Mouse (Mus musculus) thymus, postnatal 36 days (tissue): ENCODE results near the gene Setd5.

Experiments used
- DNase-seq, 2 experiments: peaks; one replicate each; pipeline ENCODE4 v3.0.0; 2022; ENCODE audit warnings: mixed read lengths in 2 of 2

Gene Setd5

DNA sequence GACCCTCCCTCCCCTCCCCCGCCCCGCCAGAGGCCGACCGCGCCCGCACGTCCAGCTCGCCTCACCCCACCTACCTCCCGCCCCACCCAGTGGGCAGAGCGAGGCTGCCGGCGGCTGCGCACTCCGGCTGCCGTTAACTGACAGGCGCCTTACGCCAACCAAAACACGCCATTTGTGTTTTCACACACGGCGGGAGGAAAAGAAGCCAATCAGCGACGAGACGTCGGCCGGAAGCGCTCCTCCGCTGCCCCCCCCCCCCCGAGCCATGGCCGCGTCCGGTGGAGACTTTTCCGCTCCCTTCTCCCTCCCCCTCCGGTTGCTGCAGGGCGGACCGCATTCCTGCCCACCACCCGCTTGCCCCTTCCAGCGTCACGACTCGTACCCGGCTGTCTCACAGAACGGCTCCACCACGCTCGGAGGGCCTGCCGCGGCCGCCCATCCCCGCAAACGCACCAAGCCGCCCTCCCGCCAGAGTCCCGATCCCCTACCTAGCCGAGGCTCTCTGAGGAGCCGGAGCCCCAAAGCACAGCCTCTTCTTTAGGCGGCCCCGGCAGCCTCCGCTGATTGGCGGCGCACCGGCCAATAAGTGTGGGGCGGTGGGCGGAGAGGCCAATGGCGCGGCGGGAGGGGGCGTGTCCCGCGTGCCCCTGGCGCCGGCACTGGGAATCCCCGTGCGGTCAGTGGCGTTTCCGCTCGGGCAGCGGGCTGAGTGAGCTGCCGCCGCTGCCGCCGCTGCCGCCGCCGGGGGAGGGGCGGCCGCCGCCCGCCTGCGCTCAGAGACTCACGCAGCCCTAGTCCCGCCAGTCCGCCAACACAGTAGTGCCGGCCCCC is at the start of gene Setd5:
Gene Setd5 (plus strand): TSS at position 680 of the 831 bp plus-strand sequence.
- peak; percentile 98 to 99 for DNase-seq

DNA sequence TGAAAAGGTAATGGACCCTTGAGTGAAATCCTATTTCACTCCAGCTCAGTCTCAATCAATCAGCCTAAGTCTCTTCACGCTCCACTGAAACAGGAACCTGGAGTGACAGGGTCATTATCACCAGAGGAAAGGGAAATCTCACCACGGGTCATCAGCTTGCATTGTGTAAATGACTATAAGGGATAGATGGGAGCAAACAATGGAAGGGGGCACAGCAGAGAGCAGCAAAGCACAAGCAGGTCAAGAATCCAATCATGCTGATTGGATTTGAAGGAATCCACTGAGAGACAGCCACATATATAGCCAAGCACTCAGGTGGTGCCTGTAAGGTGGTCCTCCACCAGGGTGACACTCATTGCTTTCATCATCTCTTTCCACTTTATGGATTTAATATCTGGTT is 49.7 kb upstream of the Setd5 start:
- DNase-seq = no peak

DNA sequence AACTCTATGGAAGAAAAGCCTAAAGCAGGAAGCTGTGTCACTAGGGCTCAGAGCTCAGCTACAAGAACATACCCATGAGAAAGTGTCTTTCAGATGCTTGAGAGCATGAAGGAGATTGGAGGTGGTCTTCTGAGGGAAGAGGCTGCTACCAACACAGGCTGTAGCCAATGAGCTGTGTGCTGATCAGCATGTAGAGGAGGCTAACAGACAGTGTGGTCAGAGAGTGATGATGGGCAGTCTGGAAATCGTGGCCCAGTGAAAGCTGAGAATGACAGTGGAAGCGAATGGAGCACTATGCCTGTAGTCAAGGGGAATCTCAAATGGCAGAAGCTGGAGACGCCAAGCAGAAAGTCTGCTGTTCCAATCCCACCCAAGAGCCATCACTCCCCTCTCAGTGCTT is 48.2 kb upstream of the Setd5 start:
- no peak for DNase-seq

DNA sequence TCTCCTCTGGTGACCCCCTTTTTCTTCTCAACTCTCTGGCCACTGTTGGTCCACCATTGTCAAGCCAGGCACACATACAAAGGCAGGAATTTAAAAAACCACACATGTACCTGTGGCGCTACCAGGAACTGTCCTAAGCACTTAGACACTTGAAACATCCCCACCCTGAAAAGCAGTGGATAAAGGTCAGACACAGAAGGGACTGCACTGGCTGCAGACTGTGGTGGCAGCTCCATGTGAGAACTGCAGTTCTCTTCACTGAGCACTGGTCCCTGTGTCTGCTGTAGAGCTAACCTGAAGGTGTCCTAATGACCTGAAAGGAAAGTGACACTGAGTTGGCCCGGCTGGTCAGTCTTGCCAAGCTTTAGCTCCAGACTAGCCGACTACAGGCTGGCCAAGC is 46.6 kb upstream of the Setd5 start:
- no peak for DNase-seq

DNA sequence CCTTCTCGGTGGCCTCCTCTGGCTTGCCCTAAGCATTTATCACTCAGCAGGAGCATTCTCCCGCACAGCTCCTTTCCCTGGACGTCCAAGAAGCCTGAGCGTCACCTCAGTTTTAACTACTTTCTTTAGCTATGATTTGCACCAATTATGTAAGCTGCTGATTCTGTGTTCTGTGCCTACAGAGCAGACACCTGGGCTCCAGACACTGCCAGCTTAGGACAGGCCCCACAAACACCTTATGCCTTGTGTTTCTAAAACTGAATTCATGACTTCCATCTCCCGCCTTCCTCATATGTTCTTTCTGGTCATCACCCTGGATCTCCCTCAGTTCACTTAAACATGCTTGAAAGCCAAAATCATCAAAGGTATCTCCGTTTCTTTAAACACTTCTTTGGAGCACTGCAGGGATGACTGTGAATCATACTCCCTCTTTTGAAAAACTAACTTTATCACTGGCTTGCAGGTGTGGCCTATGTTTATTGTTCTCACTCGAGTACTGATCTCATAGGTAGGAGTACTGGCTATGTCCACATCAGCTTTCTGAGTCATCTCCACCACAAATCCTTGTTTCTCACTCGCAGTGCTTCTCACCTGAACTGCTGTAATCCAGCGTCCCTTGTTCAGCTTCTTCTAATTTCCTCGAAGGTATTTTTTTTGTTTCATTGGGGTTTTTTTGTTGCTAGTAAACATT is 46.0 kb upstream of the Setd5 start:
- no peak for DNase-seq

DNA sequence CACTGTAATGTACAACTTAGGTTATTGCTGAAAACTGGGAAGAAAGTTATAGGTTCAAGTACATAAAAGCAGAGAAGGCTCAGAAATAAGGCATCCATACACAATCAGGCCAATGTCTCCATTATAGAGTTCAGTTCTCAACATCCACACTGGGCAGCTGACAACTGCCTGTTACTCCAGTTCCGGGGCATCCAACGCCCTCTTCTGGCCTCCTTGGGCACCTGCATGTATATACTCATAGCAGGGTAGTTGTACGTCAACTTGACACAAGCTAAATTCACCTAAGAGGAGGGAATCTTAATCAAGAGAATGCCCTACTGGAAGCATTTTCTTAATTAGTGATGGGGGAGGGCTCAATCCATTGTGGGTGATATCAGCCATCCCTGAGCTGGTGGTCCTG is 45.0 kb upstream of the Setd5 start:
- DNase-seq = no peak

DNA sequence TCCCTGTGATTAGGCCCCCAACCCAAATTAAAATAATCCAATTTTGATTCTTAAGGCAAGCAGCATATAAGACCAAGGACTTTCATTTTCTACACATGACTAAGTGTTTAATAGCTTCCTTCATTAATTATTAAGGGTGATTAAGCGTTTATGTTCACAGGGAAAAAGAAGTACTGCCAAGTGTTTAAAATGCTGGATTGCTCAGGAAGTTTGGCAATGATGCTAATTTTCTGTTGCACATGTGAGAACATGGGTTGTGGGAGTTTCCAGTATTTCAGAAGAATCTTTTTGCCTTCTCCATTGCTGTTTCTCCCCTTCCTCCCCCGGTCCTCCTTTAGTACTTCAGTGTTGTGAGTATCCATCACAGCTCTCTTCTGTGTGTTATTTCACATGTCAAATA is 44.0 kb upstream of the Setd5 start:
- no peak for DNase-seq

DNA sequence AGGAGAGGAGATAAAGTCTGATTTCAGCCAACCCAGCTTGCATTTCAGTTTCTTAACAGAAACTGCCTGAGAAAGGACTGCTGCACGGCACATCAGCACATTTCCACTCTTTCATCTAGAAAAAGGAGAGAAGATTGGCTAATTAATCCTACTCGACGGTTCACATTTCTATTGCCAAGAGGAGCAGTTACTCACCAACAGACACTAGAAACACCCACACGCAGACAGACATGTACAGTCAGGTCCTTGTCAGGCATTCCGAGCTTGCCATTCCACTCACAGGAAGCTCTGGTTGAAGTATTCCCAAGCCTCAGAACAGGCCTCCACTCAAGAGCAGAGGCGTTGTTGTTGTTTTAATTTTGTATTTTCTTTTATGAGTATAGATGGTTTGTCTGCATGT is 42.7 kb upstream of the Setd5 start:
- DNase-seq = no peak

DNA sequence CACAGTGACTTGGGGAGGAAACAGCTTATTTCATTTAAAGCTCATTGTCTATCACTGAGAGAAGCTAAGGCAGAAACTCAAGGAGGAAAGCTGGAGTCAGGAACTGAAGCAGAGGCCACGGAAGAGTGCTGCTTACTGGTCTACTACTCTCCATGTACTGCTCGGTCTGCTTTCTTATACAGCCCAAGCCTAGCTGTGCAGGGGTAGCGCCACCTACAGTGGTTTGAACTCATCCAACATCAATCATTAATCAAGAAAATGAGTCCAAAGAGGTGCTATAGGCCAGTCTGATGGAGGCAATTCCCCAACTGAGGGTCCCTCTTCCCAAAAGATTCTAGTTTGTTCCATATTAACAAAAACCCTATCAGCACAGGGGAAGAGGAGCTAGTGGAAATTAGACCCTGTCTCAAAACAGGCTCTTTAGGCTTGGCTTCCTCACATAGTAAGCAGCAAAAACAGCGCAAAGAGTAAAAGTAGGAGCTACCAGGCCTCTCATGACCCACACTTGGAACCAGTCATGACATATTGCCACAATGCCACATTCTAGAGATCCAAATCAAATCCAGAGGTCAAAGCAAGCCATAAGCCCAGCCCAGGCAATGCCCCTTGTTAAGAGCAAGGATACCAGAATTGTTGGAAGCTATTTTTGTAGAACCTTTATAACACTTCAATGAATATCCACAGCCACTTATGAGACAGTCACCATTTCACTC is 40.5 kb upstream of the Setd5 start:
- no peak for DNase-seq

DNA sequence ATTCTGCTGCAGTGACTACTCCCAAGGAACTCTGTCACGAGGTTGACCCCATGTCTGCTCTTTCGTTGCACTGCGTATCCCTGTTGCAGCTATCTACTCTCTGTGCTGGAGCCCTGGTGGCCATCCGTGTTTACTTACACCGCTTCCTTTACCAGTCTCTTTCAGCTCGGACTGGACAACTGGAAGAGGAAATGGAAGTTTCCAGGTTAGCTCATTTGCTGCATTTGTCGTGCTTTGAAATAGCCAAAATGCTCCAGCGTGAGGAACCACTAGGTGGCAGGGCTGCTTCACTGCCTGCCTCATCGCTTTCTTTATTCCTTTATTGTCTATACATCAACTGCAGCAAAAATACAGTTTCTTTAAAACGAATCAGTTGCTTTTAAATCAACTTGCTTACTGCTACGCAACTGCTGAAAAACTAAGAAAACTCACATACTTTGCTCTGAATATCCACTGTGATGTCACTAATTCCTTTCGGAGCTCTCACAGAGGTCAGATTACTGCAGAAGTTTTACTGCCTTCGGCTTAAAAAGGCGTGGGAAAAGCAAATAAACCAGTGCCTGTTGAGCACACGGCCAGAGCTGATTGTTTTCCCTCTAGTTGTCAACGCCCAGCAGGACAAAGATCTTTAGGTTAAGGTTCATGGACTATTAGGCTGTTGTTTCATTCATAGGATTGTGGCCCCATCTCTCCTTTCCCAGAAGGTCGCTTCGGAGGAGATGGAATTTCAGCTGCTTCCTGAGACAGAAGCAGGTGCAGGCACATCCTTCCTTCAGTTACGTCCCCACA is 39.0 kb upstream of the Setd5 start:
- DNase-seq = peak; percentile 60 to 64

DNA sequence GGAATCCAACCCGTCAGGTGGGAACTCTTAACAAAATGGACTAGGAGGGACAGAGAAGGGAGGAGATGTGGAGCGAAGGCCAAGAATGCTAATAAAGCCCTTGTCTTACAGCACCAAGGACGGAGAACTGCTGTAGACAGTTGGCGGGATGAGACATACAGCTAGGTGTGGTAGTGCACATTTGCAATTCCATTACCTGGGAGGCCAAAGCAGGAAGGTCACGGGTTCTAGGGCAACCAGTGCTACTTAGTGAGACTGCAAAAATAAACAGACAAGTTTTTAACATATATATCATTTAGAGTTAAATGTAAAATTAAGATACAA is 38.5 kb upstream of the Setd5 start:
- DNase-seq = no peak

DNA sequence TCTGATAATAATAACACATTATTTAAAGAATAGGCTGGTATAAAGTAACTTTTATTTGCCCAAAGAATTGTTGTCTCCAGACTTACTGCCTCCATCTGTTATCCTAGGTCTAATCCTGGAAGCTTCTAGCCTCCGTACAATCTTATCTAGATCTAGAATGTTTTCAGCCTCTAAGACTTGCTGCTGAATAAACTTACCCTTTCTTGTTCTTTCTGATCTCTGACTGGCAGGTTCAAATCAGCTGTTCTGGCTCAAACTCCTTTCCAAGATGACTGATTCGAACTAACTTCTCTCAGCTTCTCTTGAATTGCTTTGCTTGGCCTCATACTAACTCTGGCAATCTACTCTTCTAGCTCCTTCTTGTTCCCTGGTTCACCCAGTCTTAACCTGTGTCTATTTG is 36.8 kb upstream of the Setd5 start:
- DNase-seq = no peak

DNA sequence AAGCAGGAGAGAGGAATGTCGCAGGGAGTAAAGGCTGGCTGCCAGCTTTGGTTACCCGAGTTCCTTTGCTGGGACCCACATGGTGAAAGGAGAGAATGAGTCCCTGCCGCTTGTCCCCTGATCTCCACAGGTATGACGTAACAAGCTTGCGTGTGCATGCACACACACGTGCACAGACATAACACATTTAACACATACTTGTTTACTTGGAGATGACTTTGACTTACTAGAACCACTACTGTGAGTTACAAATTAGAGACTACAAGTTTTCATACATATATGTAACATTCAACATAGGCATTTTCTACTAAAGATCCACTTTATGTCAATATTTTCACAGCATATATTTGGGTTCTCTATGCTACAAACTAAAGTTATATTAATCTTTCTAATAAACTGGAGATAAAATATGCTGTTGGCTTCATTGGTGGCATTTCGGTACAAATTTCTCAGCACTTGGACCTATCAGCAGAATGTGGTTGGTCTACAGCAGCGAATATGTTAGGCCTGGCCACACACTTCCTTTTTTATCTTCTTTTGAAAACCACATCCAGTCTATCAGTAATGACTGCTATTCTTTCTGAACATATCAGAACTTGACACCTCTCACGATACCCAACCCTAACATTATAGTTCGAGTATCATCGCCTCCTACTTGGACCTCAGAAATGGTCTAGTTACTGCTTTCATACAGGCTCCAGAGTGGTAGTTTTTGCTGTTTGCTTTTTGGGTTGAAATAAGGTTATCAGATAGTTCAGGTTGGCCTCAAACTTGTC is 35.8 kb upstream of the Setd5 start:
- DNase-seq = no peak

DNA sequence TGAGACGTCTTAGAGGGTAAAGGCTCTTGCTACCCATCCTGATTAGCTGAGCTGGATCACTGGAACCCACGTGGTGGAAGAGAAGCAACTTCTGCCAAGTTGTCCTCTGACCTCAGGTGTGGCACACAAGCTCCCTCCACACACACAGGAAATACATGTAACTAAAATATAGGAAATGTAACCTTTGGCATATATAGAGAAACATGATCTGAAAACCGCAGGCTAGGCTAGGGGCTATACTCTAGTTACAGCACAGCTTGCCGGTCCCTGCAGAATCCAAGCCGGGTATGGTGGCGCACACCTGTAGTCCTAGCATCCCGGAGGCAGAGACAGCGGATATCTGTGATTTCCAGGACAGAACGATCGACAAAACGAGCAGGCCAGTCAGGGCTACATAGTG is 31.6 kb upstream of the Setd5 start:
- no peak for DNase-seq

DNA sequence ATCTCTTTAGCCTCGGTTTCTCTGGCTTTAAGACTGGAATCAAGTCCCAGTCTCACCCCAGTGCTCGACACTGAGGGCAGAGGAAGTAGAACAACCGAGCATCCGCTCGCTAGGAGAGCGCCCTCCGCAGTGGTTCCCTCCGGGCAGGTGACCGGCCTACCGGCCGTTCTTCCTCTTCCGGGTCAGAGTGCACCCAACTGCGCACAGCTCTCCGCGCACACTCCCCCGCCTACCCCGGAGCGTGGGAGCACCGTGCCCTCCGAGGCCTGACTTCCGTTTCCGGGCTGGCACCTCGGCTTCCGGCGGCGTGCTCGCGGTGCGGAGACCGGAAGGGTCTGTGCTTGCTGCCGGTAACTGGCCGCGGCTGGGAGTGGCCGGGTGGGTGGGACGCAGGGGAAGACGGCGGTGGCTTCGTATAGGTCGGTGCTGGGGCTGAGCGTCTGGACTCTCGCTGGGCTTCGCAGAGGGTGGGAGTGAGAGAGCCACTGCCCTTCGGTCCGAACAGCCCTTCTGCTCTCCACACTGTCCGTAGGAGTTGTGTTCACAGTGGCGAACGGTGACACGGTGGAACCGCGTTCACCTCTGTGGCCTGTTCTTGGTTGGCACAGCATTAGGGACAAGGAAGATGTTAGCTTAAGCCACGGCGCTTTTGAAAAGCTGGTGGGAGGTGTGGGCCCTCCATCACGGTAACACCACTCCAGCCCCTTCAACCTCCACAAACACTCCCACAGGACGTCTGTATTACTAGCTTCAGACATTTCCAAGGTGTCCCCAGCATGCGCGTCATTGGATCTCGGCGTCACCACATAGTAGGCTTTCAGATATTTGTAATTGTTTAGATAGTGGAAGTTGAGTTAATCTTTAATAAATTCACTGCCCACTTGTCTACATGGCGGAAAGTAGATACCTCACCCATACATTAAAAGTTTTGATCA is 30.9 kb upstream of the Setd5 start, which contains the start of gene Thumpd3:
Gene Thumpd3 (plus strand): TSS at position 185 of the 935 bp plus-strand sequence.
- DNase-seq = peak; percentile 96

DNA sequence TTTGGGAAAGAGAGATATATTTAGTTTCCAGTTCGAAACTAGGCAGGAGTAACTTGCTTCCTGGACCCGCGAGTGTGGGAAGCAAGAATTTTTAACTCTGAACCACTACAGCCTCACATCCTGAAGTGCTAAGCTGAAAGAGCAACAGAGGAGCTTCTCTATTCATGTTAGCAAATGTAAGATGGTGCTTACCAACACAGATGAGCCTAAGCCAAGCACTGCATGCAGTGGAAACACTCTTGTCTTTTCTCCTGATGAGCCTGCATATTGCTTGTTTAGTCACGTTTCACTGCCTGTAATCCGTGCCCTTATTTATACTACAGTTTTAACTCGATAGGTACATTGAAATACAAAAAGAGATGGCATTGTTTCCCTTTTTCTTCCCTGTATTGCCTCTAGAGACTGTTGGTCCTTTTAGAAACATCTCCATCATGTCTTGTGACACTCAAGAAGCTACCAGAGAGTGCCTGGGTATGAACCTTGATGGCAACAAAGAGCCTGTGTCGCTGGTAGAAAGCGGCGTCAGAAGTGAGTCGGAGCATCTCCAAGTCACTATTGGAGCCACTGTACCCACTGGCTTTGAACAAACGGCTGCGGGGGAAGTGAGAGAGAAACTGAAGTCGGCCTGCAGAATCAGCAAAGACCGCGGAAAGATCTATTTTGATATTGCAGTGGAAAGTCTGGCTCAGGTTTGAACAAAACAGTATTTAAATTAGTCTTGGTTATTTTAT is 30.0 kb upstream of the Setd5 start:
- DNase-seq = no peak

DNA sequence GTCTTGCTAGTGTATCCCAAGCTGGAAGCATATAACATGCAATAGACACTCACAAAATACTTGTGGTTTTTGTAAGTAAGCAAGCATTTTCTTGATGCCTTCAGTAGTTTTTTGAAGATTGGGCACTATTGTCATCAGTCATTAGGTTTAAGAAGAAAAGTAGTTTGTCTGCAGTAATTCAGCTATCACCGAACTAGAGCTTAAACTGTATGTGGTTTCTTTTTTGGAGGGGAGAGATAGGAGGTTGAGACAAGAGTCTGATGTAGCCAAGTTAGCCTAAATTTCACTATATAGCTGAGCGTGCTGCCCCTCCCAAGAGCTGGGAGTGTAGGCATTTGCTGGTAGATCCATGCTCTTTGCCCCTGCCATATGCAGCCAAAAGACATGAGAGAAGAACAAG is 28.8 kb upstream of the Setd5 start:
- DNase-seq = no peak

DNA sequence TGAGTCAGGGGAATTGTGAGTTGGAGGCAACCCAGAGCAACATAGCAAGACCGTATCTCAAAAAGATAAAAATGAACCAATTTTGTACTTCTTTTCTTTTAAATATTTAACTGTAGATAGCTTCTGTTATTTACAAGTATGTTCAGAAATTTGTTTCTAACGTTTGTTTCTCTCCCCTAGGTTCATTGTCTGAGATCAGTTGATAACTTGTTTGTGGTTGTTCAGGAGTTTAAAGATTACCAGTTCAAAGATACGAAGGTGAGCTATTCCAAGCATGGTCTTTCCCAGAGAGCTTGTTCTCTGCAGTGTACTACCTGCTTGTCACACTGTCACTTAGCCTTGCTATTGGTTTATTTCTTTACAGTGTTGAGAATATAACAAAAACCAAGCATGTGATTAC is 28.0 kb upstream of the Setd5 start:
- DNase-seq = no peak

DNA sequence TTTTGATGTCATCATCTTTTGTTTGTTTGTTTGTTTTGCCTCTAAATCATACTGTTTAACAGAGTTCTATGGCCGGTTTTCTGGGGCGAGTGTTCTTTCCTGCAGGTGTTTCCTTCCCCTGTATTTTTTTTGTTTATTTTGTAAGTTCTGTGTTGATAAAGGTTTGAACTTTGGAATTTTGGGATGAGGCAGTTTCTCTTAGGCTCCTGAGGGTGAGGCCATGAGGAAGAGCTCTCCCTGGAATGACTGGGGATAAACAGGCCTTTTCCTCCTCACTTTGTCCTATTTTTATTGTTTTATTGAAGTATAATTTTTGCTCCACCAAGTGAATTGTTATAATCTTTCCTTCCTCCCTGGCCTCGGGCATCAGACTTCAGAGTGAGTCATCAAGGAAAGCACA is 24.2 kb upstream of the Setd5 start:
- no peak for DNase-seq

DNA sequence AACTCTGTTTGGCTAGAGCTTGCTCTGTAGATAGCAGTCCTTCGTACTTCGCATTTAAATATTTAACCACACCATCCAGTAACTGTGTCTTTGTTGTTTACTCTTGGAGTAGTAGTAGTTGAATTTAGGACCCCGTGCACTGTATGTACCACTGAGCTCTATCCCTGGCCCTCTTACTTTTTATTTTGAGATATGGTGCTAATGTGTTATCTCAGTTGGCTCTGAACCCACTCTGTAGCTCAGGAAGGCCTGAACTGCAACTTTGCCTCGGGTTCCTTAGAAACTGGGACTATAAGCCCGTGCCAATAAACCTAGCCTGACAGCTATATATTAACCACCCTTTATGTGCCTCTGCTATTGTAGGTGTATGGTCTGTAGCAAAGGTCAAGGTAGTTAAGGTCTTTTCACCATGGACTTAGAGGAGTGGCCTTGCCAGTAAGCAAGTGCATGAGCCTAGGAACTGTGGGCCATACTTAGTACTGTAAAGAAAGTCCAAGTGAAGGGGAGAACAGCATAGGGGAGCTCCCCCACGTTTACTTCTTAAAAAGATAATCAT is 22.5 kb upstream of the Setd5 start:
- DNase-seq = no peak
